Mouse (Mus musculus) heart, embryonic 15.5 days (tissue): ENCODE results near the gene S100a4. TPM values are rescaled to one million over a fixed set of nuclear protein-coding genes. Genes with fewer than 3 reads are reported as not detected.

ENCODE experiments used
- ATAC-seq: fragments of 200-750 bp; cut with Nextera tagmentation; replicated peaks from 2 replicates; pipeline ENCODE4 v1.8.0; 2017; ENCODE audit warnings: low read depth, moderate TSS enrichment; ENCODE audit not compliant: insufficient number of reproducible peaks, insufficient read depth, low FRiP score
- H3K27ac ChIP-seq: fragments of 300-500 bp; sonication (generic); 2 replicates; pipeline ENCODE4 v1.5.1; 2015; ENCODE audit warnings: mild to moderate bottlenecking, inconsistent platforms
- H3K27me3 ChIP-seq: fragments of 300-500 bp; sonication (generic); 2 replicates; pipeline ENCODE4 v1.6.1; 2015; ENCODE audit warnings: inconsistent platforms
- H3K36me3 ChIP-seq: fragments of 300-500 bp; sonication (generic); 2 replicates; pipeline ENCODE4 v1.6.1; 2015; ENCODE audit warnings: mild to moderate bottlenecking, inconsistent platforms
- H3K4me1 ChIP-seq: fragments of 300-500 bp; sonication (generic); replicated peaks from 2 replicates; pipeline ENCODE4 v1.6.1; 2015; ENCODE audit warnings: inconsistent platforms
- H3K4me2 ChIP-seq: fragments of 300-500 bp; sonication (generic); 2 replicates; pipeline ENCODE4 v1.6.1; 2015; ENCODE audit warnings: inconsistent platforms, mild to moderate bottlenecking, moderate library complexity
- H3K4me3 ChIP-seq: fragments of 300-500 bp; sonication (generic); 2 replicates; pipeline ENCODE4 v1.5.1; 2015; ENCODE audit warnings: mild to moderate bottlenecking, inconsistent platforms
- H3K9ac ChIP-seq: fragments of 300-500 bp; sonication (generic); 2 replicates; pipeline ENCODE4 v1.6.1; 2015; ENCODE audit warnings: mild to moderate bottlenecking, inconsistent platforms
- H3K9me3 ChIP-seq: fragments of 300-500 bp; sonication (generic); replicated peaks from 2 replicates; pipeline ENCODE4 v1.6.1; 2016; ENCODE audit warnings: inconsistent platforms
- WGBS: fragments of 180-500 bp; shearing (Covaris S2); methylation state at CpG from one replicate; pipeline ENCODE4 v1.1.7; 2015; ENCODE audit warnings: mixed read lengths; 5-methylcytosine and 5-hydroxymethylcytosine counted together
- polyA plus RNA-seq: library from polyadenylated mRNA; unstranded; fragments of >200 nt; fragmentation: Nextera tagmentation; extraction: Ambion mirVana; gene quantifications from 2 replicates; pipeline ENCODE4 v1.2.1, GENCODE M21; 2015

The S100a4 gene
- polyA plus RNA-seq, 1 experiment from 2014 or later = 2.8 TPM

GRCm38 (mm10) chr3:90627366-90627765 is 23.8 kb downstream of the S100a4 start:
- no peak overlapping the region for H3K4me2 ChIP-seq
- no peak overlapping the region for H3K9ac ChIP-seq
- H3K27me3 ChIP-seq = no peaks in the 10 kb centered on the region
- H3K9me3 ChIP-seq = no peaks in the 10 kb centered on the region
- ATAC-seq = no peak
- peaks cover 12% of the 10 kb centered on the region for H3K4me1 ChIP-seq
- H3K36me3 ChIP-seq = no peaks in the 10 kb centered on the region
- H3K4me3 ChIP-seq = no peak overlapping the region
- WGBS = 82% methylated on average over 5 of the region's 5 CpGs
- H3K27ac ChIP-seq = no peak overlapping the region

GRCm38 (mm10) chr3:90627807-90628206 is 24.2 kb downstream of the S100a4 start:
- Histone ChIP-seq H3K36me3 (no peaks in the 10 kb centered on the region), H3K27ac (no peak overlapping the region), H3K4me3 (no peak overlapping the region), H3K4me2 (no peak overlapping the region), H3K9ac (no peak overlapping the region), H3K4me1 (peaks cover 12% of the 10 kb centered on the region), H3K9me3 (no peaks in the 10 kb centered on the region), H3K27me3 (no peaks in the 10 kb centered on the region)
- no peak for ATAC-seq
- WGBS = 57% methylated on average over 4 of the region's 4 CpGs

- no peak for ATAC-seq
- no peak overlapping the region for H3K9ac ChIP-seq
- no peaks in the 10 kb centered on the region for H3K9me3 ChIP-seq
- H3K4me2 ChIP-seq = no peak overlapping the region
- no peaks in the 10 kb centered on the region for H3K4me1 ChIP-seq
- no peak overlapping the region for H3K4me3 ChIP-seq
- no peaks in the 10 kb centered on the region for H3K27me3 ChIP-seq
- WGBS = 67% methylated on average over 2 of the region's 2 CpGs
- H3K36me3 ChIP-seq = no peaks in the 10 kb centered on the region
- no peak overlapping the region for H3K27ac ChIP-seq
Measured at GRCm38 (mm10) chr3:90629298-90629697, 25.7 kb downstream of the S100a4 start.

GRCm38 (mm10) chr3:90631984-90632383 is 28.4 kb downstream of the S100a4 start:
- Histone ChIP-seq H3K27me3 (no peaks in the 10 kb centered on the region), H3K9ac (no peak overlapping the region), H3K4me2 (no peak overlapping the region), H3K4me3 (no peak overlapping the region), H3K4me1 (no peaks in the 10 kb centered on the region), H3K36me3 (no peaks in the 10 kb centered on the region), H3K9me3 (no peaks in the 10 kb centered on the region), H3K27ac (no peak overlapping the region)
- no peak for ATAC-seq
- 49% methylated on average over 2 of the region's 2 CpGs for WGBS

- H3K9ac ChIP-seq = no peak overlapping the region
- ATAC-seq = no peak
- no peaks in the 10 kb centered on the region for H3K27me3 ChIP-seq
- no peaks in the 10 kb centered on the region for H3K36me3 ChIP-seq
- H3K27ac ChIP-seq = no peak overlapping the region
- no peaks in the 10 kb centered on the region for H3K4me1 ChIP-seq
- no peak overlapping the region for H3K4me2 ChIP-seq
- WGBS = 33% methylated on average over 1 of the region's 1 CpGs
- H3K4me3 ChIP-seq = no peak overlapping the region
- no peaks in the 10 kb centered on the region for H3K9me3 ChIP-seq
Measured at GRCm38 (mm10) chr3:90638511-90639275, 35.1 kb downstream of the S100a4 start.

- H3K9ac ChIP-seq = no peak overlapping the region
- H3K4me1 ChIP-seq = no peaks in the 10 kb centered on the region
- H3K36me3 ChIP-seq = no peaks in the 10 kb centered on the region
- 53% methylated on average over 7 of the region's 7 CpGs for WGBS
- H3K4me3 ChIP-seq = no peak overlapping the region
- H3K27ac ChIP-seq = no peak overlapping the region
- no peaks in the 10 kb centered on the region for H3K27me3 ChIP-seq
- no peak overlapping the region for H3K4me2 ChIP-seq
- ATAC-seq = no peak
- H3K9me3 ChIP-seq = no peaks in the 10 kb centered on the region
Measured at GRCm38 (mm10) chr3:90639511-90640154, 36.1 kb downstream of the S100a4 start.

GRCm38 (mm10) chr3:90640981-90641380 is 37.4 kb downstream of the S100a4 start:
- no peaks in the 10 kb centered on the region for H3K4me1 ChIP-seq
- H3K9ac ChIP-seq = no peak overlapping the region
- no peak overlapping the region for H3K4me2 ChIP-seq
- no peak for ATAC-seq
- no peaks in the 10 kb centered on the region for H3K36me3 ChIP-seq
- H3K9me3 ChIP-seq = no peaks in the 10 kb centered on the region
- H3K27me3 ChIP-seq = no peaks in the 10 kb centered on the region
- WGBS = 73% methylated on average over 7 of the region's 7 CpGs
- no peak overlapping the region for H3K27ac ChIP-seq
- H3K4me3 ChIP-seq = no peak overlapping the region

- H3K9ac ChIP-seq = no peak overlapping the region
- WGBS = 48% methylated on average over 3 of the region's 3 CpGs
- no peaks in the 10 kb centered on the region for H3K27me3 ChIP-seq
- H3K9me3 ChIP-seq = no peaks in the 10 kb centered on the region
- no peak overlapping the region for H3K27ac ChIP-seq
- no peak overlapping the region for H3K4me2 ChIP-seq
- H3K4me1 ChIP-seq = no peaks in the 10 kb centered on the region
- ATAC-seq = no peak
- no peak overlapping the region for H3K4me3 ChIP-seq
- no peaks in the 10 kb centered on the region for H3K36me3 ChIP-seq
Measured at GRCm38 (mm10) chr3:90644220-90644619, 40.6 kb downstream of the S100a4 start.

- no peak for ATAC-seq
- H3K4me2 ChIP-seq = no peak overlapping the region
- WGBS = 54% methylated on average over 1 of the region's 1 CpGs
- no peaks in the 10 kb centered on the region for H3K9me3 ChIP-seq
- no peak overlapping the region for H3K9ac ChIP-seq
- no peaks in the 10 kb centered on the region for H3K4me1 ChIP-seq
- H3K4me3 ChIP-seq = no peak overlapping the region
- no peaks in the 10 kb centered on the region for H3K27me3 ChIP-seq
- H3K27ac ChIP-seq = no peak overlapping the region
- no peaks in the 10 kb centered on the region for H3K36me3 ChIP-seq
Measured at GRCm38 (mm10) chr3:90647291-90647690, 43.7 kb downstream of the S100a4 start.

- no peak overlapping the region for H3K27ac ChIP-seq
- H3K36me3 ChIP-seq = no peaks in the 10 kb centered on the region
- H3K9me3 ChIP-seq = no peaks in the 10 kb centered on the region
- H3K27me3 ChIP-seq = peaks cover 6% of the 10 kb centered on the region; the same call in 1 of the 2 replicates
- H3K4me1 ChIP-seq = no peaks in the 10 kb centered on the region
- no peak overlapping the region for H3K4me3 ChIP-seq
- no peak overlapping the region for H3K4me2 ChIP-seq
- H3K9ac ChIP-seq = no peak overlapping the region
- no peak for ATAC-seq
Measured at GRCm38 (mm10) chr3:90648981-90649380, 45.4 kb downstream of the S100a4 start.

GRCm38 (mm10) chr3:90649832-90650231 is 46.3 kb downstream of the S100a4 start:
- Histone ChIP-seq H3K9me3 (no peaks in the 10 kb centered on the region), H3K4me1 (no peaks in the 10 kb centered on the region), H3K4me3 (no peak overlapping the region), H3K4me2 (no peak overlapping the region), H3K36me3 (no peaks in the 10 kb centered on the region), H3K27me3 (peaks cover 12% of the 10 kb centered on the region; the same call in 1 of the 2 replicates), H3K27ac (no peak overlapping the region), H3K9ac (no peak overlapping the region)
- ATAC-seq = no peak
- 81% methylated on average over 2 of the region's 2 CpGs for WGBS
